Mouse (Mus musculus): Measurements from ENCODE around the gene Ccnb1. TPM values are rescaled to one million over a fixed set of nuclear protein-coding genes. Genes with fewer than 3 reads are reported as not detected.
"Not testable (repeated sequence)": the region's sequence is repeated elsewhere in the genome, so short reads cannot be mapped to it uniquely, and the experiment has no call there.

The Ccnb1 gene
- polyA plus RNA-seq, 1 experiment from 2014 or later = 273 TPM

- Histone ChIP-seq H3K27me3 (no peaks in the 10 kb centered on the region), H3K27ac (no peak overlapping the region), H3K36me3 (ENCODE audit: poor library complexity, severe bottlenecking) (no peaks in the 10 kb centered on the region), H3K4me2 (no peak overlapping the region), H3K9me3 (replicated peaks) (no peaks in the 10 kb centered on the region), H3K4me3 (no peak overlapping the region), H3K9ac (no peak overlapping the region), H3K4me1 (no peaks in the 10 kb centered on the region)
- 90% methylated on average over 6 of the region's 6 CpGs for WGBS
- ATAC-seq = no peak
These were observed 33.4 kb downstream of the Ccnb1 start for GRCm38 (mm10) chr13:100753011-100753410.

GRCm38 (mm10) chr13:100752529-100752928, 33.8 kb downstream of the Ccnb1 start:
- H3K4me1 ChIP-seq = no peaks in the 10 kb centered on the region
- H3K9ac ChIP-seq = no peak overlapping the region
- no peak overlapping the region for H3K4me2 ChIP-seq
- H3K27me3 ChIP-seq = no peaks in the 10 kb centered on the region
- H3K27ac ChIP-seq = no peak overlapping the region
- no peaks in the 10 kb centered on the region for H3K9me3 ChIP-seq (replicated peaks)
- no peak for ATAC-seq
- no peak overlapping the region for H3K4me3 ChIP-seq
- 89% methylated on average over 8 of the region's 8 CpGs for WGBS
- no peaks in the 10 kb centered on the region for H3K36me3 ChIP-seq (ENCODE audit: poor library complexity, severe bottlenecking)

DNA sequence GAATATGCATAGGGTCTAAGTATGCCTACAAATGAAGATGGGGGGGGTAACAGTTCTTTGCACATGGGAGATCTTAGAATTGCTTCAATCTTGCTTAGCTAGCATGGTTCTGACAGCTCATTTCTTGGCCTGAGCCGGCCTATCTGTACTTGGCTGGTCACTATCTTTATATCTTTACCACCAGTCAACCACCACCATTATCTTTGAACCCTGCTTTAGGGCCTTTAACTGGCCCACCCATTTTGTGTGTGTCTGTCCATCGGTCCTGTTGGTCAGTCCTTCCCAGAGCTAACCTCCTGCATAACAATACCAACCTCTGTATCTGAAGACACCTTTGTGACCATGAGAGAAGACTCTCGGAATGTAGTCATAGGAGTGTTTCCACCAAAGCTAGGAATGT, 35.0 kb downstream of the Ccnb1 start:
- no peak overlapping the region for H3K4me3 ChIP-seq
- H3K36me3 ChIP-seq (ENCODE audit: poor library complexity, severe bottlenecking) = no peaks in the 10 kb centered on the region
- H3K9ac ChIP-seq = no peak overlapping the region
- H3K4me2 ChIP-seq = no peak overlapping the region
- no peak overlapping the region for H3K27ac ChIP-seq
- no peaks in the 10 kb centered on the region for H3K9me3 ChIP-seq (replicated peaks)
- no peaks in the 10 kb centered on the region for H3K4me1 ChIP-seq
- WGBS = 85% methylated on average over 3 of the region's 3 CpGs
- ATAC-seq = no peak
- H3K27me3 ChIP-seq = no peaks in the 10 kb centered on the region

GRCm38 (mm10) chr13:100750799-100751198, 35.6 kb downstream of the Ccnb1 start:
- H3K9ac ChIP-seq = no peak overlapping the region
- H3K4me2 ChIP-seq = no peak overlapping the region
- H3K4me1 ChIP-seq = no peaks in the 10 kb centered on the region
- ATAC-seq = no peak
- WGBS = 89% methylated on average over 5 of the region's 5 CpGs
- H3K27me3 ChIP-seq = no peaks in the 10 kb centered on the region
- no peaks in the 10 kb centered on the region for H3K9me3 ChIP-seq (replicated peaks)
- no peak overlapping the region for H3K27ac ChIP-seq
- H3K36me3 ChIP-seq (ENCODE audit: poor library complexity, severe bottlenecking) = no peaks in the 10 kb centered on the region
- no peak overlapping the region for H3K4me3 ChIP-seq

GRCm38 (mm10) chr13:100748638-100749037, 37.7 kb downstream of the Ccnb1 start:
- no peak for ATAC-seq
- H3K27ac ChIP-seq = no peak overlapping the region
- no peak overlapping the region for H3K4me3 ChIP-seq
- H3K4me1 ChIP-seq = no peaks in the 10 kb centered on the region
- WGBS = 49% methylated on average over 8 of the region's 8 CpGs
- H3K27me3 ChIP-seq = no peaks in the 10 kb centered on the region
- no peaks in the 10 kb centered on the region for H3K36me3 ChIP-seq (ENCODE audit: poor library complexity, severe bottlenecking)
- H3K4me2 ChIP-seq = no peak overlapping the region
- H3K9me3 ChIP-seq (replicated peaks) = no peaks in the 10 kb centered on the region
- H3K9ac ChIP-seq = no peak overlapping the region

DNA sequence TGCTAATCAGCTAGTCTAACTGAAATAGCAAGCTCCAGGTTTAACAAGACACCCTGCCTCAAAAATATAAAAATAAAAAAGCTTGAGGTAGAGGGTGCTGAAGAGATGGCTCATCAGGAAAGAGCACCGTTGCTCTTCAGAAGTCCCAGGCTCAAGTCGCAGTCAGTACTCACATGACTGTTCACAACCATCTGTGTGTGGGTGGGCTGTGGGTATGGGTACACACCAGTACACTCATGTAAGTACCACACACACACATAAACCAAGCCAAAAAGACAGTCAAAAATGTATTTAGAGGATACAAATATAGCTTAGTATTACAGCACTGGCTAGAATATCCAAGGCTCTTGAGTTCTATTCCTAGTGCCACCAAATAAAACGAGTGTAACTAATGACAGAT, 40.3 kb downstream of the Ccnb1 start:
- no peak for ATAC-seq

DNA sequence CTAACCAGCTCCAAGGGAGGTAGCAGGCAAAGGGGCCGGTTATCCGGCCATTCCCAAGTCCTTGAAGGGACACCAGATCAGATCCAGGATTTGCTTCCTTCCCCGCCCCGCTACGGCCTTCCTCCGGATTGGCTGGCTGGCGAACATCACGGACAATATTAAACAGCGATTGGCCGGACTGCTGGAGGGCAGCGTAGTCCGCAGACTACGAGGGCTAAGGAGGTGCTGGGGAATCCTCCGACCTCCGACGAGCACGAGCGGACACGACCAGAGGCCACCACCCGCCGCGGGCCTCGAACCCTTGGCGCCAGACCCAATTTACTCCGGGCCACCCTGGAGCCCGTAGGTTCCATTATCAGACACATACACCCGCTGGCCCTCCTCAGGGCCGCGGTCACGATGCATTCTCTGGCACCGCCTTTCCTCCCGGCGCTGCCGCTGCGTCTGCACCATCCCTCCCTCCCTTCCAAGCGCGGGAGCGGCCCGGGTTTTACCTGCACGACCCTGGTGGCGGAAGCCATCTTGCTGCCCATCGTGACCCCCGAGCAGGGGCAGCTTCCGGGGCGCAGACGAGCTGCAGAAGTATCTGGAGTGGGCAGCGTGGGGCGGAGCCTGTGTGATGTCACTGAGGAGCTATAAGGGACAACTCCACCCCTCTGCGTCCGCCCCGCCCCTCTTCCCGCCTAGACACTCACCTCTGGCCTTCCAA, 42.2 kb downstream of the Ccnb1 start, which contains the start of gene Mrps36:
Mrps36 (minus strand) TSS at position 624 of the 709 bp plus-strand sequence.
- Histone ChIP-seq H3K27me3 (no peaks in the 10 kb centered on the region), H3K4me2 (peak within 1 kb of the TSS; percentile 68), H3K4me3 (peak within 1 kb of the TSS; percentile 78), H3K36me3 (ENCODE audit: poor library complexity, severe bottlenecking) (no peaks in the 10 kb centered on the region), H3K9ac (peak within 1 kb of the TSS; percentile 87), H3K27ac (peak within 1 kb of the TSS; percentile 91), H3K9me3 (replicated peaks) (no peaks in the 10 kb centered on the region), H3K4me1 (peaks cover 8% of the 10 kb centered on the region)
- 0% methylated on average over 52 of the region's 52 CpGs for WGBS
- peak; percentile 95 for ATAC-seq

More for the DNA sequence above, 40.3 kb downstream of the Ccnb1 start:
- H3K4me1 ChIP-seq = peaks cover 8% of the 10 kb centered on the region
- H3K4me3 ChIP-seq = no peak overlapping the region
- H3K36me3 ChIP-seq (ENCODE audit: poor library complexity, severe bottlenecking) = no peaks in the 10 kb centered on the region
- 95% methylated on average over 3 of the region's 3 CpGs for WGBS
- H3K27ac ChIP-seq = no peak overlapping the region
- no peak overlapping the region for H3K9ac ChIP-seq
- H3K4me2 ChIP-seq = no peak overlapping the region
- no peaks in the 10 kb centered on the region for H3K9me3 ChIP-seq (replicated peaks)
- no peaks in the 10 kb centered on the region for H3K27me3 ChIP-seq

- Histone ChIP-seq H3K36me3 (ENCODE audit: poor library complexity, severe bottlenecking) (peaks cover 3% of the 10 kb centered on the region; the same call in 1 of the 2 replicates), H3K9ac (peak overlapping the region; percentile 87), H3K27ac (peak overlapping the region; percentile 91), H3K4me3 (peak overlapping the region; percentile 78), H3K27me3 (no peaks in the 10 kb centered on the region), H3K4me1 (peaks cover 8% of the 10 kb centered on the region), H3K9me3 (replicated peaks) (no peaks in the 10 kb centered on the region), H3K4me2 (peak overlapping the region; percentile 68)
- WGBS = 74% methylated on average over 11 of the region's 11 CpGs
- peak; percentile 61 for ATAC-seq
These were observed 42.9 kb downstream of the Ccnb1 start for GRCm38 (mm10) chr13:100743346-100744035.

- 89% methylated on average over 5 of the region's 5 CpGs for WGBS
- Histone ChIP-seq H3K9ac (no peak overlapping the region), H3K36me3 (ENCODE audit: poor library complexity, severe bottlenecking) (peaks cover 7% of the 10 kb centered on the region), H3K9me3 (replicated peaks) (no peaks in the 10 kb centered on the region), H3K4me3 (no peak overlapping the region), H3K4me2 (no peak overlapping the region; the same call in 1 of the 2 replicates), H3K27me3 (no peaks in the 10 kb centered on the region), H3K27ac (no peak overlapping the region), H3K4me1 (peaks cover 8% of the 10 kb centered on the region)
- no peak for ATAC-seq
These were observed 43.5 kb downstream of the Ccnb1 start for GRCm38 (mm10) chr13:100742831-100743230.

DNA sequence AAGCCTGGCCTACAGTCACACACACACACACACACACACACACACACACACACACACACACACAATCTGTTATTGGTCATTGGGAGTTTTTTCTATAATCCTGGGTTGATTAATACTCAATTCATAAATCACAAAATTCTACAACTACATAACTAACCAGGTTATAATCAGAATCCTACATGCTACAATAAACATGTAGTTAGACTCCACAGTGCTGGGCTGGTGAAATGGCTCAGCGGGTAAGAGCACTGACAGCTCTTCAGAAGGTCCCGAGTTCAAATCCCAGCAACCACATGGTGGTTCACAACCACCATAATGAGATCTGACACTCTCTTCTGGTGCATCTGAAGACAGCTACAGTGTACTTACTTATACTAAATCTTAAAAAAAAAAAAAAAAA, 53.6 kb downstream of the Ccnb1 start:
- Histone ChIP-seq H3K4me2 (no peak overlapping the region), H3K36me3 (ENCODE audit: poor library complexity, severe bottlenecking) (peaks cover 28% of the 10 kb centered on the region), H3K27me3 (no peaks in the 10 kb centered on the region), H3K4me1 (peaks cover 12% of the 10 kb centered on the region), H3K9ac (no peak overlapping the region), H3K27ac (no peak overlapping the region), H3K4me3 (no peak overlapping the region), H3K9me3 (replicated peaks) (no peaks in the 10 kb centered on the region)
- no peak for ATAC-seq
- WGBS = 97% methylated on average over 2 of the region's 2 CpGs

GRCm38 (mm10) chr13:100731462-100732046, 54.8 kb downstream of the Ccnb1 start:
- 91% methylated on average over 6 of the region's 6 CpGs for WGBS
- H3K27ac ChIP-seq; ATAC-seq; H3K27me3 ChIP-seq; H3K9me3 ChIP-seq (replicated peaks); H3K9ac ChIP-seq: not testable (repeated sequence)
- peaks cover 28% of the 10 kb centered on the region for H3K36me3 ChIP-seq (ENCODE audit: poor library complexity, severe bottlenecking)
- peak overlapping the region; percentile 96 for H3K4me3 ChIP-seq
- peaks cover 12% of the 10 kb centered on the region for H3K4me1 ChIP-seq
- peak overlapping the region; percentile 88 for H3K4me2 ChIP-seq

GRCm38 (mm10) chr13:100730861-100731176, 55.6 kb downstream of the Ccnb1 start, which contains the start of gene Cdk7:
TSS of gene Cdk7 (minus strand) at chr13:100730939.
- peaks cover 12% of the 10 kb centered on the region for H3K4me1 ChIP-seq
- peak within 1 kb of the TSS; percentile 83 for H3K27ac ChIP-seq
- no peaks in the 10 kb centered on the region for H3K9me3 ChIP-seq (replicated peaks)
- peak within 1 kb of the TSS; percentile 88 for H3K4me2 ChIP-seq
- peak within 1 kb of the TSS; percentile 78 for H3K9ac ChIP-seq
- H3K27me3 ChIP-seq = no peaks in the 10 kb centered on the region
- H3K36me3 ChIP-seq (ENCODE audit: poor library complexity, severe bottlenecking) = peaks cover 25% of the 10 kb centered on the region
- peak within 1 kb of the TSS; percentile 96 for H3K4me3 ChIP-seq
- peak; percentile 100 for ATAC-seq
- under 1% methylated on average over 19 of the region's 19 CpGs for whole genome bisulfite sequencing
